Mouse (Mus musculus) left cerebral cortex, postnatal 4 days (tissue): ENCODE measurements at regions not wholly inside any gene's neighbourhood (a gene's known extent, or its start where the extent isn't known, plus 50 kb on each side); places are given as distances from the start of the nearest gene placed in this dataset.
A peak's percentile ranks its signal among the peaks of the same experiment; 100 is the strongest.

Experiments used
- DNase-seq: peaks from one replicate; pipeline ENCODE4 v3.0.0-alpha.2; 2022
- intact Hi-C: fragments of 180-260 bp; cut with DNase I; formaldehyde crosslinking; loops from one replicate; pipeline ENCODE4 v1.15.1; 2025

GRCm38 (mm10) chrX:11821880-11822768 lies 338.0 kb downstream of the Bcor start:
- peak; percentile 88 for DNase-seq

GRCm38 (mm10) chrX:11825948-11826347 lies 334.2 kb downstream of the Bcor start:
- intact Hi-C loops, result no loop called here
- DNase-seq, result no peak

More at GRCm38 (mm10) chrX:11821880-11822768, 338.0 kb downstream of the Bcor start:
- intact Hi-C loops, result no loop called here

GRCm38 (mm10) chrX:11826737-11827408 lies 333.3 kb downstream of the Bcor start:
- DNase-seq, result no peak
- intact Hi-C loops, result no loop called here

GRCm38 (mm10) chrX:11829411-11830002 lies 330.6 kb downstream of the Bcor start:
- intact Hi-C loops, result no loop called here
- DNase-seq, result no peak

DNA sequence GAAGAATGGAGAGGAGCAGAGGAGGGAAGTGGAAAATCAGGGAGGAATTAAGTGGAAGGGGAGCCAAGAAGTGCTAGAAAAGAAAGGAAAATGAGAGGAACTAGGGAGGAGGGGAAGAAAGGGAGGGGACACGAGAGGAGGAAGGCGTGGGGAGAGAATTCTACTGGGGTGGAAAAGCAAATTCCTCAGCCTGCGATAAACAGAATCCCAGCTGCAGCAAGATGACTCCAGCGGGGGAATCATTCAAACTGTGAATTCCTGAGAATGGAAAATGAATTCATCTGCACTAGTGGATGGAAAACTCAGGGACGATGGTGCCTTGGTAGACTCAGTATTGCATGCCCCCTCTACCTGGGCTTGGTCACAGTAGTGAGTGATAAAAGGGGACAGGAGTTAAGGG lies 322.6 kb downstream of the Bcor start:
- DNase-seq, result no peak
- intact Hi-C loops, result no loop called here

DNA sequence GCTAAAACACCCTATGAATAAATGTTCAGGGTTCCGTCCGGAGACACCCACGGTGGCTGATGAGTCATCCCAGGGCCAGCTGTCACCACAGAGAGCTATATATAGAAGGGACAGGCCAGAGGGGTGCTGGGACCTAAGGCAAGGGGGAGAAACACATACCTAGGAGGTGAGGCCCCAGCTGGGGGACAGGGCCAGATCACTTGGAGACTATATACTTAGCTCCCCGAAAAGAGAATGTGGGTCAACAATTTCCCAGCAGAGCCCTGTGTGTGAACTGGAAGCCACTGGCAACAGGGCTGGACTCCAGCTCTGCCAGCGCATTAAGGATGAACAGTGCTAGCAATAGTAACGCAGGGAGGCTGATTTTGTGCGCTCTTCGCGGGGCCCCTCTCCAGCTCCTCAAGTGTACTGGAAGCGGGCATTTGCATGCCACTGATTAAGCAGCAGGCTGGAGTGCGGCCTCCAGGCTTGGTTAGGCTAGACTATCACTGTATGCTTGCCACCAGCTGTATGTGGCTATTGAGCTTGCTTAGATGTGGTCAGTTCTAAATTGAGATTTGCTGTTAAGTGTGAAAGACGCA lies 320.4 kb downstream of the Bcor start:
- DNase-seq, result peak; percentile 8
- intact Hi-C loops, result no loop called here

GRCm38 (mm10) chrX:11840319-11841035 lies 319.7 kb downstream of the Bcor start:
- peak; percentile 17 for DNase-seq
- intact Hi-C loops, result no loop called here

GRCm38 (mm10) chrX:11845566-11845965 lies 314.6 kb downstream of the Bcor start:
- intact Hi-C loops, result no loop called here
- DNase-seq, result no peak

DNA sequence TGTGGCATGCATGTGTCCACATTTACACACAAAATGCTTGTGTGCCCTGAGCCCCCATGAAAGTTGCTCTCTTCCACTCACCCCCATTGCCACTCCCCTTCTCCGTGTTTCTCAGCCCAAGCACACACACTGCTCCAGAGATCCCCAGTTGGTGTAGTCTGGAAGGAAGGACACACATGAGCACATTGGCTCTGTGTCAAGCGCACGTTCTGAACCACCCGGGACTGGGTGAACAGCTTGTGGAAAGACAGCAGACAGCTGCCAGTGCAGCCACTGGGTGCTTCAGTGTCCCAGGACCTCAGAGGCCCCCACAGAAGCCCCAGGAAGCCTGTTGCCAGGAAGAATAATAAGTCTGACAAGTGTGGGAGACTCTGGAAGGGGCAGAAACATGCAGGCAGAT lies 304.2 kb downstream of the Bcor start:
- intact Hi-C loops, result no loop called here
- DNase-seq, result peak; percentile 25

DNA sequence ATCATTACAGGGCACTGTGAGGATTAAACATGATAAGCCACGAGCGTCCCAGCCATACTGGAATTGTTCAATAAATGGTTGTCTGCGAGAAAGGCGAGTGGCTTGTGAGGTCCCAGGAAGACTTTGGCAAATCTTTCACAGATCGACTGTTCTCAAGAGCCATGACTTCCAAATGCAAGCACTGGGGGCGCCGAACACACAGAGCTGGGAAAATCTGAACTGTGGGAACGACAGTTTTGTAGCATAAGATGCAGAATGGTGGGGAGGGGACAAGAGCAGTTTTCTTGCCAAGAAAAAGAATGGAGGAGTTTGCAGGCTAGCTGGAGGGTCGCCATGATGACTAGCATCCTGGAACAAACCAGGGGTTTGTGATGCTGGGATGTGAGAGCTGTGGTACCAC lies 300.8 kb downstream of the Bcor start:
- intact Hi-C loops, result no loop called here
- DNase-seq, result peak; percentile 39

GRCm38 (mm10) chrX:11861119-11861708 lies 298.9 kb downstream of the Bcor start:
- peak; percentile 43 for DNase-seq
- intact Hi-C loops, result no loop called here

DNA sequence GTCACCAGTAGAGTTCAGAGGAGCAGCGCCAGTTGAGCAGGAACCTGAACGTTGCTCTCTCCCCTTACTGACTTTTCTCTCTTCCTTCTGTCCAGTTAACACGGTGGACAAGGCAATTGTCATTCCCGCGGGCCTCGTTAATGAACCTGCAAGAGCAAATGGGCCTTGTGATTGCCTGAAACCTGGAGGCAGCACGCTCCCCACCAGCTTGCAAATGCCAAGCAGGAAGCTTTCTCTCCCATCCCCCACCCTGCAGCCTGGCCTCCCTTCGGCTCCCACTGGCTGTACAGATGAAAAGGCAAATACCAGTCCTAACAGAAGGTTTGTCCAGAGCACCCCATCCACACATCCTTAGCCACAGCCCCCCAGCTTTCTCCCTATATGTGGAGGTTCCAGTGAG lies 298.3 kb downstream of the Bcor start:
- DNase-seq, result peak; percentile 27
- intact Hi-C loops, result no loop called here

GRCm38 (mm10) chrX:11863106-11863505 lies 297.0 kb downstream of the Bcor start:
- intact Hi-C loops, result no loop called here
- no peak for DNase-seq

GRCm38 (mm10) chrX:11873913-11874312 lies 286.2 kb downstream of the Bcor start:
- intact Hi-C loops, result no loop called here
- no peak for DNase-seq

DNA sequence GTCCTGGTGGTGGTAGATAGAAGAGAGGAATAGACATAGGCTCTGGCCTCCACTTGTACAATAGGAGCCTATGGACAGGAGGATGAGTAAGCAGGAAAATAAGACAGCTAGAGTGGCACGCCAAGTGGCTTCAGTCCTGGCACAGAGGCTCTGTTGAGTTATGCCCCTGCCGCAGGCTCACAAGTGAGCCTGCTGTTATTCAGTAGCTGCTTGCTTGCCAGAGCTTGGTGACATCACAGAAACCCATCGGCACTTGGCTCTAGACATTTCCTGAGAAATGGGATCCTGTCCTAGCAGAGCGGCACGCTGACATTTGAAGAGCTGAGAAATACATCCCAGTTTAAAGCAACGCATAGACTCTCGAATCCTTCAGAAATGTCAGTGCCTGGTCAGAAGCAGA lies 283.5 kb downstream of the Bcor start:
- DNase-seq, result peak; percentile 9
- intact Hi-C loops, result no loop called here

DNA sequence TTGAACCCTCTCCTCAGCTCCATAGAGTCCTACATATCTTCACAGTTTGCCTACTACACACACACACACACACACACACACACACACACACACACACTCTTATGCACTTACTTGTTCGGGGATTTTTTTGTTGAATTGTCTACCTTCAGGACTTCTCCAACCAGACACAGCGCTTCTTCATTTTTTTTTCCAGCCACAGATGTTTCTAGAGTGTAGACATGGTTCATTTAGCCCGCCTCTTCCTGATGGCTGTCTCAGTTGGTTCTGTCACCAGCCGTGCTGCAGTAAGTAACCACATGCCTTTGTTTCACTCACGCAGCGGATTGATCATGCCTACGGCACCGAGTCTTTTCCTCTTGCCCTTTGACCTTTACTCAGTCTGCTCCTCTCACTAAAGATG lies 282.1 kb downstream of the Bcor start:
- intact Hi-C loops, result no loop called here
- DNase-seq, result no peak

- DNase-seq, result peak; percentile 58
- intact Hi-C loops, result no loop called here
These were observed 279.2 kb downstream of the Bcor start for GRCm38 (mm10) chrX:11880972-11881371.

- intact Hi-C loops, result no loop called here
These were observed 276.1 kb downstream of the Bcor start for GRCm38 (mm10) chrX:11883738-11884716.

DNA sequence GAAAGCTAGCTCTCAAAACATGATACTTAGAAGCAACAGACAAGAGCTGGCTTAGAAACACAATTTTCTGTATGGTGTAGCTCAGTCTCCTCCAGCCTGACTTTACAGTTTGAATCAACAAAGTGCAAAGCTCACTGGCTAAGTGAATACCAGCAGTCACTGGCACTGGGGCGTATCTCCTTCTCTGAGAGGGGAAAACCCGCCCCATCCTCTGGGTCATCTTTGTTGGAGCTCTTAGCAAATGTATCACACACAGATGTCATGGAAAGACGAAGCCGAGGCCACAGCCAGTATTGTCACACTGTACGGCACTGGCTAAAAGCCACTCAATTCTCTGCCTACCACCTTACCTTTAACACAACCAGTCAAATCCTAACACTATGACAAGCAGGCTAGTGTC lies 267.8 kb downstream of the Bcor start:
- intact Hi-C loops, result no loop called here
- no peak for DNase-seq

More at GRCm38 (mm10) chrX:11883738-11884716, 276.1 kb downstream of the Bcor start:
- no peak for DNase-seq
